Mouse (Mus musculus): ENCODE measurements around the gene Thbs4.

GRCm38 (mm10) chr13:92780076-92780475 is 14.5 kb downstream of the Thbs4 start:
- no peak for TF ChIP-seq CTCF (IDR thresholded peaks at IDR 0.05; ENCODE audit: low read depth)
- no peak for TF ChIP-seq EP300 (IDR thresholded peaks at IDR 0.05; ENCODE audit: low read depth)
